Mouse (Mus musculus): ENCODE data around the gene Dnajc6. TPM values are rescaled to one million over a fixed set of nuclear protein-coding genes. Genes with fewer than 3 reads are reported as not detected.
A peak's percentile ranks its signal among the peaks of the same experiment; 100 is the strongest.

The Dnajc6 gene
- total RNA-seq, 1 experiment from 2014 or later: not detected

GRCm38 (mm10) chr4:101504470-101505007 is 8.1 kb downstream of the Dnajc6 start:
- no peak for ATAC-seq (ENCODE audit: extremely low read depth, insufficient number of reproducible peaks, low FRiP score, poor library complexity, severe bottlenecking)

GRCm38 (mm10) chr4:101505966-101506365 is 9.5 kb downstream of the Dnajc6 start:
- ATAC-seq (ENCODE audit: extremely low read depth, insufficient number of reproducible peaks, low FRiP score, poor library complexity, severe bottlenecking): no peak

DNA sequence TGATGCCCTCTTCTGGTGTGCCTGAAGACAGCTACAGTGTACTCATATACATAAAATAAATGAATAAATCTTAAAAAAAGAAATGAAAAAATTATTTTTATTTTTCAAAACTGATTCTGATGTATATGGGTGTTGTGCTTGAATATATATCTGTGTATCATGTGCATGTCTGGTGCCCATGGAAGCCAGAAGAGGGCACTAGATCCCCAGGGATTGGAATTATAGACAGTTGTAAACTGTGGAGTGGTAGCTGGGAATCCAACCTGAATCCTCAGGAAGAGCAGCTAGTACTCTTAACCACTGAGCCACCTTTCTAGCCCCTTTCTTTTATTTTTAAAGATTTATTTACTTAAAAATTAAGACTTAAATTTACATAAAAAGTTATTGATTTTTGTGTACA is 9.9 kb downstream of the Dnajc6 start:
- ATAC-seq (ENCODE audit: extremely low read depth, insufficient number of reproducible peaks, low FRiP score, poor library complexity, severe bottlenecking): no peak

- ATAC-seq (ENCODE audit: extremely low read depth, insufficient number of reproducible peaks, low FRiP score, poor library complexity, severe bottlenecking): no peak
Observed at GRCm38 (mm10) chr4:101507571-101508422, 11.3 kb downstream of the Dnajc6 start.

DNA sequence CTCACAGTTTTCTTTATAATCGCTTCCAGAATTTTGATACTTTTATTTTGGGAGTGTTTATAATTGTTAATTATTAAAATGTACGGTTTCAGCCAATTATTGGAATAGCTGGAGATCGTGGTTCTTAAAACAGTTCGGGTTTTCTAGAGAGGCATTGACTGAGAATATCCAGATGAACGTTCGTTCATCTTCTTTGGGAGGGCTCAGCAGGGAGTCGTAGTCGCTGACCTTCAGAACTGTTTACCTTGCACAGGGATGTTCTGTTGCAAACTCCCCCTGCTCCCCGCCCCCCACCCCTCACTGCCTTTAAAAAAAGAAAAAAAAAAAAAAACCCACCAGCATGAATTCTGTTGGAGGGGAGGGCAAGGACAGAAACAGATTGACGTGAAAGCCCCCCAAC is 12.0 kb downstream of the Dnajc6 start:
- ATAC-seq (ENCODE audit: extremely low read depth, insufficient number of reproducible peaks, low FRiP score, poor library complexity, severe bottlenecking): no peak

GRCm38 (mm10) chr4:101508851-101509577 is 12.6 kb downstream of the Dnajc6 start:
- ATAC-seq (ENCODE audit: extremely low read depth, insufficient number of reproducible peaks, low FRiP score, poor library complexity, severe bottlenecking): peak; percentile 17; the same call in 1 of the 2 replicates

DNA sequence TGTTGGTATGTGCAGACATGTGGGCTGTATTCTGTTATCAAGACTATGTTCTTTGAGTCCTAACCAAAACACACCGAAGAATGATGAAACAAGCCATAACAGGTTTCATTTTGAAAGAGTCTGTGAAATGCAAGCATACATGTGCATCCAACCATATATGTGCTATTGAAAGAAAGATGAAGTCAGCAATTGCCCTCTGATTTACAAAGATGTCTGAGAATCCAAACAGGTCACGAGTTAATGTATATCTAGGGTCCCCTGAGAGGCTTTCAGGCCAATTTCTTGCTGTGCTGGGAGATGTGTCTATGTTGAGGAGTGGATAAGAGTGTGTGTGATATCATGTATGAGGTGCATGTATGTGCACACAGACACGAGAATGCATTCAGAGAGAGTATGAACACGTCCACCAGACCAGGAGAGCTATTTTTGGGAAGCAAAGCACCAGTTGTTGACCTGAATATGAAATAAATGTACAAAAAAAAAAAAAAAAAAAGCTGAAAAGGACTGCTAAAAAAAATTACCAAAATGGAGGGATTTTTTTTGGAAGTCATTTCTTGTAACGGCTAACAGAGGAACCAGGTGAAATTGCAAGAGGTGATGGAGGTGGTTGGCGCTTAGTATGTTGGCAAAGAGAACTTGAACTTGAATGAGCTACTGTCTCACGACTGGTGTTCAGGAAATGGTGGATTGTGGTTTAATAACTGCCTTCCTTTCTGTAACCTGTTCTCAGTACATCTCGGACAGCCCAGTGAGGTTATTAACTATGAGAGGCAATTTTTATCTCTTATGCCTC is 13.9 kb downstream of the Dnajc6 start:
- ATAC-seq (ENCODE audit: extremely low read depth, insufficient number of reproducible peaks, low FRiP score, poor library complexity, severe bottlenecking): no peak

DNA sequence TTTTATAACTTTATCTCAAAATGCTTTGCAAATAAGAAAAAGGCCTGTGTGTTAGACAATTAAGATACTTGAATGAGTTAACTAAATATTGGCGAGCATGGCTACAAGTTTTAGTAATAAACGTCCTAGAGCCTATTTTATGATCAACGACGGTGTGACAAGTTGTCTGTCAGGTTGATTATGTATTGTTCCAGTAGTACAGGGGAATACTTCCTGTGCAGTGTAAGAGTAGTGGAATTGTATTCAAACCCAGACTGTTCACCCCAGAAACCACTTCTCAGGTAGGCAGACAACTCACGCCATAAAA is 14.4 kb downstream of the Dnajc6 start:
- ATAC-seq (ENCODE audit: extremely low read depth, insufficient number of reproducible peaks, low FRiP score, poor library complexity, severe bottlenecking): no peak

DNA sequence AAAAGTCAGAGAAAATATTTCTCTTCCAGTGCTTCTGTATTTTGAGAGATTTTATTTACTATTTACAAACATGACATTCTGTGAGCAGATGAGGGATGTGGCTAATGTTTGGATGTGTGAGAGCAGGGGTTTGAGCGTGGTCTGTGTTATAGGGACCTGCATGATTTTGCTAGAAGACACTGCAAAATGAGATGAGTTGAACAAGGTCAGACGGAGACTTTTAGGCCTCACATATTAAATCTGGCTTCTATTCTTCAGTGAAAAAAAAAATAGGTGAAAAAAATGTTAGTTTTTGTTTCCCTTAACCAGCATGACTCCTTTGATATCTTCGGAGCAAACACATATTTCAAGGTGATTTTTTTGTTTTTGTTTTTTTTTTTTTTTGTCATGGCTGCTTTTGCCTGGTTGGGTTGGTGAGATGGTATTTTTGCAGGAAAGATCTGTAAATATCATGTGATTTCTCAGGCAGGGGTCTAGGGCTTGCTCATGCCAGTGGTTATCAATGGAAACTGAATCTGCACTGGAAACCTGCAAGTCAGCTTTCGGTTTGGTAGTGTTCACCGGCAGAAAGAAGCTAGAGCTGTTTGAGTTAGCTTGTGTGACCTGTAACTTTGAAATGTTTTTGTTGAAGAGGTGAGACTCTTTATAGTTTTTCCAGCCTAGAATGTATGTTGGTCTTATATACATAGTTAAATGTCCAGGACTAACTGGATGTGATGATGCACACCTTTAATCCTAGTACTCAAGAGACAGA is 15.5 kb downstream of the Dnajc6 start:
- ATAC-seq (ENCODE audit: extremely low read depth, insufficient number of reproducible peaks, low FRiP score, poor library complexity, severe bottlenecking): no peak

DNA sequence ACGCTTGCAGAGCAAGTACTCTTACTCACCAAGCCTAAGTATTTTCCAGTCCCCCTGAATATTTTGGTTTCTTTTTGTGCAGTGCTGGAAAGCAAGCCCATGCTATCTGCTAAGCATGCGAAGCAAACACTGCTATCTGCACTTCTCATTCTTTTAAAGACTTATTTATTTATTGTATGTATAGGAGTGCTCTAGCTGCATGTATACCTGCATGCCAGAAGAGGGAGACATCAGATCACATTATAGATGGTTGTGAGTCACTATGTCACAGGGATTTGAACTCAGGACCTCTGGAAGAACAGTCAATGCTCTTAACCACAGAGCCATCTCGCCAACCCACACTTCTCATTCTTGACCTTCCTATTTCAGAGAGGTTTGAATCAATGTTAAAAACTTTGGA is 16.8 kb downstream of the Dnajc6 start:
- ATAC-seq (ENCODE audit: extremely low read depth, insufficient number of reproducible peaks, low FRiP score, poor library complexity, severe bottlenecking): no peak

GRCm38 (mm10) chr4:101515853-101516252 is 19.4 kb downstream of the Dnajc6 start:
- ATAC-seq (ENCODE audit: extremely low read depth, insufficient number of reproducible peaks, low FRiP score, poor library complexity, severe bottlenecking): no peak

DNA sequence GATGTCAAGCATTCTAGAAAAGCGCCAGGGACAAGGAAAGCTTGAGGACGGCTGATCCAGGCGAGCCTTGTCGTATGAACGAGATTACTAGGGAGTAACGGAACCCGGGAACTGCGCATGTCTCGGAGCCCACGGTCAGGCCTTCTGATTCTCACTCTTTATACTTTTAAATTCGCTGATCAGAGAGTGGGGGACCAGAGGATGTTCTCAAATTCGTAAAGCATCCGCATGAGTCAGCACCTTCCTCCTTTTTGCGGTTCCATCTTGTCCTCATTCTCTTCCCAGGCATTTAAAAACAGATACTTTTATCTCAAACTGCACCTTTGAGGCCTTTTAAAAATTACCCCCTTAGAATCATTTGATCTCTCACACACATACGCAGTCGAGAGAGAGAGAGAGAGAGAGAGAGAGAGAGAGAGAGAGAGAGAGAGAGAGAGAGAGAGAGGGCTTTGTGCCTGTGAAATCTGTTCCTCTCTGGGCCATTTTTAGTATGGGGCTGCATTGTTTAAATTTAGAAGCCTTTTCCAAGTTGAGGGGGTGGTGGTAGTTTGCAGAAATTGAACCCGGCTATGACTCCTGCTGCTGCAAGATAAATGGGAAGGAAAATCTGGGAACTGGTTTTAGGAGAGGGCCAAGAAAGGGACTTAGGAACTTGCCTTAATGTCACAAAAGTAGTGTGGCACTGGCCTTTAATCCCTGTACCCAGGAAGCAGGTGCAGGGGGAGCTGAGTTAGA is 20.2 kb downstream of the Dnajc6 start:
- no peak for ATAC-seq (ENCODE audit: extremely low read depth, insufficient number of reproducible peaks, low FRiP score, poor library complexity, severe bottlenecking)

GRCm38 (mm10) chr4:101531901-101532300 is 35.5 kb downstream of the Dnajc6 start:
- no peak for ATAC-seq (ENCODE audit: extremely low read depth, insufficient number of reproducible peaks, low FRiP score, poor library complexity, severe bottlenecking)

DNA sequence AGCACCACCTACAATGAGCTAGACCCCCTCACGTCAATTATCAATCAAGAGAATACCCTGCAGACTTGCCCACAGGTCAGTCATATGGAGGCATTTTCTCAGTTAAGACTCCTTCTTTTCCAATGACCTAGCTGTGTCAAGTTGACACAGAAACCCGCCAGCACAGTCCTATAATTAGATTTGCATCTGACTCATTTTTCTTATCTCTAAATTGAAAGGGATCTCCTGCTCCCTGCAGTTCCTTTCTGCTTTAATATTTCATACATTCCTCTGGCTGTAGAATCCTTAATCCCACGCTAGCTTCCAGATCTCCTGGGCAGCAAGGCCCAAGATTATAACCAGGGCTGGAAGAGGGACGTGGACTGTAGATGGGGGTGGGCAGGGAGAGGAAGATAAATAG is 44.1 kb downstream of the Dnajc6 start:
- no peak for ATAC-seq (ENCODE audit: extremely low read depth, insufficient number of reproducible peaks, low FRiP score, poor library complexity, severe bottlenecking)

GRCm38 (mm10) chr4:101549958-101550591 is 53.6 kb downstream of the Dnajc6 start:
- no peak for ATAC-seq (ENCODE audit: extremely low read depth, insufficient number of reproducible peaks, low FRiP score, poor library complexity, severe bottlenecking)

DNA sequence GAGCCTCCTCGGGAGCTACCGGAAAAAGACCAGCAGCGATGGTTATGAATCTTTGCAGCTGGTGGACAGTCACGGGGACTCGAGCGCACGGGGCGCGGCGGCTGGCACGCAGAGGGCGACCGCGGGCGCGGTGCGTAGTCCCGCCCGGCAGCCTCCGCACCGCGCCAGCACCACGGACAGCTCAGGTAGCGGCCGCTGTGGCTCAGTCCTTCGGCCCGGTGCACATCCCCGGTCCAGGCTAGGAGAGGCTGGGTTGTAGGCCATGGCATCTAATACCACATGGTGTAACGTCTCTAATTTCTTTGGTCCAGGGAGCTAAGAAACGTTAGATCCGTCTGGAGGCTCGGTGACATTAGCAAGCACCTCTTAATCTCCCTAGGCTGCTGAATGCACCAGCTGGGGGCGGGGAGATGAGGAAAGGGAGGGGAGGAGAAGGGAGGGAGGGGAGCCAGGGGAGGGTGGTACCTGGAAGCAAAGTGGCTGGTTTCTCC is 54.3 kb downstream of the Dnajc6 start:
- no peak for ATAC-seq (ENCODE audit: extremely low read depth, insufficient number of reproducible peaks, low FRiP score, poor library complexity, severe bottlenecking)

DNA sequence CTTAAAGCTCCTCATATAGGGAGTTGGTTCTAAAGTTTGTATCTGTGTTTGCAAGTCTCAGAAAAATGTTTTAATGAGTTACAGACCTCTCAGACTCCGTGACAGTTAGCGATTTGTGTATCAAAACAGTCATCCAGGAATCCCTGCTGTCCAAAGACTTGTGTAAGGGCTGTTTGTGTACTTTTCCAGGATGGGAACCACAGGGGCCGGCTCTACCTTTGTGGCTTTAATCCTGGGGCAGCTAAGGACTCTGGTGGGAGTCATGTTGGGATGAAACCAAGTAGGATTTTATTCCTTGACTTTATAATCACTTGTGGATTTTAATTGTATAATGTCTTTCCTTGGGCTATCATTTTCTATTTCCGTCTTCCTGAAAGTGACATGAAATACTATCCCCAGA is 55.0 kb downstream of the Dnajc6 start:
- ATAC-seq (ENCODE audit: extremely low read depth, insufficient number of reproducible peaks, low FRiP score, poor library complexity, severe bottlenecking): no peak

GRCm38 (mm10) chr4:101552372-101552771 is 55.9 kb downstream of the Dnajc6 start:
- ATAC-seq (ENCODE audit: extremely low read depth, insufficient number of reproducible peaks, low FRiP score, poor library complexity, severe bottlenecking): no peak
